Mouse (Mus musculus) cerebellum, adult 11 months (tissue): ENCODE measurements around the gene Ccdc6.
"Not testable (repeated sequence)": the region's sequence is repeated elsewhere in the genome, so short reads cannot be mapped to it uniquely, and the experiment has no call there.

Source experiments
- DNase-seq: peaks from one replicate; pipeline ENCODE4 v3.0.0; 2022

Gene Ccdc6

GRCm38 (mm10) chr10:70174494-70175190 lies 77.7 kb downstream of the Ccdc6 start:
- no peak for DNase-seq

- DNase-seq: no peak
These were observed 83.8 kb downstream of the Ccdc6 start for GRCm38 (mm10) chr10:70180727-70181126.

GRCm38 (mm10) chr10:70181279-70181972 lies 84.5 kb downstream of the Ccdc6 start:
- no peak for DNase-seq

GRCm38 (mm10) chr10:70183210-70184080 lies 86.5 kb downstream of the Ccdc6 start:
- DNase-seq: no peak

GRCm38 (mm10) chr10:70186136-70186535 lies 89.2 kb downstream of the Ccdc6 start:
- no peak for DNase-seq

GRCm38 (mm10) chr10:70186586-70186985 lies 89.7 kb downstream of the Ccdc6 start:
- no peak for DNase-seq

GRCm38 (mm10) chr10:70189864-70190263 lies 92.9 kb downstream of the Ccdc6 start:
- DNase-seq: no peak

- no peak for DNase-seq
These were observed 97.4 kb downstream of the Ccdc6 start for GRCm38 (mm10) chr10:70194283-70194682.

- no peak for DNase-seq
These were observed 98.4 kb downstream of the Ccdc6 start for GRCm38 (mm10) chr10:70195279-70195678.

- no peak for DNase-seq
These were observed 98.9 kb downstream of the Ccdc6 start for GRCm38 (mm10) chr10:70195786-70196185.

GRCm38 (mm10) chr10:70196666-70197065 lies 99.7 kb downstream of the Ccdc6 start:
- DNase-seq: no peak

GRCm38 (mm10) chr10:70197601-70198000 lies 100.7 kb downstream of the Ccdc6 start:
- no peak for DNase-seq

GRCm38 (mm10) chr10:70198012-70198411 lies 101.1 kb downstream of the Ccdc6 start:
- DNase-seq: no peak

- DNase-seq: no peak
These were observed 102.1 kb downstream of the Ccdc6 start for GRCm38 (mm10) chr10:70198951-70199463.

- no peak for DNase-seq
These were observed 102.7 kb downstream of the Ccdc6 start for GRCm38 (mm10) chr10:70199466-70200210.

GRCm38 (mm10) chr10:70200889-70201500 lies 104.1 kb downstream of the Ccdc6 start:
- no peak for DNase-seq

- DNase-seq: peak; percentile 66
These were observed 107.8 kb downstream of the Ccdc6 start, which contains the start of gene Mrln for GRCm38 (mm10) chr10:70204505-70205399. Mrln (plus strand) TSS chr10:70204664.

GRCm38 (mm10) chr10:70211281-70211680 lies 114.4 kb downstream of the Ccdc6 start:
- DNase-seq: no peak

- DNase-seq: no peak
These were observed 124.0 kb downstream of the Ccdc6 start for GRCm38 (mm10) chr10:70220971-70221370.

GRCm38 (mm10) chr10:70222231-70222630 lies 125.3 kb downstream of the Ccdc6 start:
- DNase-seq: not testable (repeated sequence)

- DNase-seq: no peak
These were observed 127.7 kb downstream of the Ccdc6 start for GRCm38 (mm10) chr10:70224571-70224970.
